In the genomic region with DNA sequence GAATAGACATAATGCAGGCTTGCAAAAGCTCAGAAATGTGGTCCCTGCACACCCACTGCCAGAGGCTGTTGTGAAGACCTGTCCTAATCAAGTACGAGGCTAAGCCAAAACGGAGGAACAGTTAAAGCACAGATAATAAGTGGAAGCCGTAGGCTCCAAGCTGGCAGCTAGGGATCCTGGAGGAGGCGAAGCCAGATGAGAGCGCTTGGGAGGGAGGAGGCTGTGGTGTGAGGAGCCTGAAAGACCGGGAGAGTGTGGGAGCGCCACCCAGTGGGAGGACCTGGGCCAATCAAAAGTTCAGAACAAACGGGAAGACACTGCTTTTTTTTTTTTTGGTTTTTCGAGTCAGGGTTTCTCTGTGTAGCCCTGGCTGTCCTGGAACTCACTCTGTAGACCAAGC, we compare ENCODE assay signal across 8 mouse cellular contexts. TPM values are rescaled to one million over a fixed set of nuclear protein-coding genes. Genes with fewer than 3 reads are reported as not detected.
DNase-seq lines count a peak whose midpoint lies in the region; ATAC-seq lines count a peak whose summit lies in the region.

No protein-coding gene starts in this region.

- H3K27ac ChIP-seq in embryonic facial prominence, embryonic 12.5 days: no peak overlapping the region
- no peak overlapping the region; the same call in 1 of the 2 replicates for H3K27ac ChIP-seq in heart, embryonic 10.5 days
- H3K27ac ChIP-seq in liver, embryonic 11.5 days (ENCODE audit: low read depth, low read length): no peak overlapping the region
- H3K27ac ChIP-seq in neural tube, embryonic 12.5 days: no peak overlapping the region

- H3K27me3 ChIP-seq in embryonic facial prominence, embryonic 12.5 days: no peaks in the 10 kb centered on the region
- peaks cover 10% of the 10 kb centered on the region for H3K27me3 ChIP-seq in heart, embryonic 10.5 days (ENCODE audit: insufficient read depth, poor library complexity, severe bottlenecking)
- H3K27me3 ChIP-seq in liver, embryonic 11.5 days (replicated peaks; ENCODE audit: control insufficient read depth, insufficient read depth, low read length): no peaks in the 10 kb centered on the region
- no peaks in the 10 kb centered on the region for H3K27me3 ChIP-seq in neural tube, embryonic 12.5 days (replicated peaks)

- WGBS in embryonic facial prominence, embryonic 12.5 days: 2% methylated on average over 9 of the region's 9 CpGs
- 2% methylated on average over 9 of the region's 9 CpGs for WGBS in heart, embryonic 10.5 days
- 3% methylated on average over 9 of the region's 9 CpGs for WGBS in liver, embryonic 11.5 days
- WGBS in neural tube, embryonic 12.5 days: 5% methylated on average over 9 of the region's 9 CpGs

- no peaks in the 10 kb centered on the region for H3K36me3 ChIP-seq in embryonic facial prominence, embryonic 12.5 days
- no peaks in the 10 kb centered on the region for H3K36me3 ChIP-seq in heart, embryonic 10.5 days
- H3K36me3 ChIP-seq in liver, embryonic 11.5 days (ENCODE audit: control insufficient read depth, insufficient read depth, low read length): no peaks in the 10 kb centered on the region
- no peaks in the 10 kb centered on the region for H3K36me3 ChIP-seq in neural tube, embryonic 12.5 days

- DNase-seq in CD4-positive, CD25-positive, alpha-beta regulatory T cell, adult 2 months (ENCODE audit: low read depth, low spot score): peak; percentile 75
- peak; percentile 60 for DNase-seq in adrenal gland, adult 8-10 months
- peak; percentile 91 for DNase-seq in heart, embryonic 10.5 days (ENCODE audit: low spot score)
- DNase-seq in kidney, postnatal 14 days: peak; percentile 84
- DNase-seq in liver, embryonic 11.5 days (ENCODE audit: low spot score): peak; percentile 72
- peak; percentile 54 for DNase-seq in thymus, postnatal 0 days (ENCODE audit: low spot score)

- no peaks in the 10 kb centered on the region for H3K9me3 ChIP-seq in embryonic facial prominence, embryonic 12.5 days
- no peaks in the 10 kb centered on the region for H3K9me3 ChIP-seq in heart, embryonic 10.5 days
- no peaks in the 10 kb centered on the region for H3K9me3 ChIP-seq in liver, embryonic 11.5 days (ENCODE audit: control insufficient read depth, low read length)
- H3K9me3 ChIP-seq in neural tube, embryonic 12.5 days: no peaks in the 10 kb centered on the region

- ATAC-seq in embryonic facial prominence, embryonic 12.5 days (ENCODE audit: insufficient number of reproducible peaks, insufficient read depth, low FRiP score, low TSS enrichment): no peak; the same call in 1 of the 2 replicates
- ATAC-seq in liver, embryonic 11.5 days (replicated peaks; ENCODE audit: low FRiP score): peak; percentile 68
- ATAC-seq in neural tube, embryonic 12.5 days (ENCODE audit: low FRiP score, low read depth): no peak

- 0 out of 2 replicates have a peak overlapping the region, but pooled peaks have one; percentile 2 for H3K9ac ChIP-seq in embryonic facial prominence, embryonic 12.5 days
- H3K9ac ChIP-seq in liver, embryonic 11.5 days (ENCODE audit: low read depth, low read length): no peak overlapping the region
- no peak overlapping the region for H3K9ac ChIP-seq in neural tube, embryonic 12.5 days

- H3K4me2 ChIP-seq in embryonic facial prominence, embryonic 12.5 days (replicated peaks): peak overlapping the region; percentile 18; the same call in 1 of the 2 replicates
- peak overlapping the region; percentile 39 for H3K4me2 ChIP-seq in liver, embryonic 11.5 days
- H3K4me2 ChIP-seq in neural tube, embryonic 12.5 days (replicated peaks): peak overlapping the region; percentile 27

- H3K4me3 ChIP-seq in embryonic facial prominence, embryonic 12.5 days: no peak overlapping the region
- H3K4me3 ChIP-seq in heart, embryonic 10.5 days: peak overlapping the region; percentile 3; the same call in 1 of the 2 replicates
- no peak overlapping the region for H3K4me3 ChIP-seq in liver, embryonic 11.5 days (ENCODE audit: low read depth, low read length)
- H3K4me3 ChIP-seq in neural tube, embryonic 12.5 days: no peak overlapping the region

- peaks cover 16% of the 10 kb centered on the region for H3K4me1 ChIP-seq in embryonic facial prominence, embryonic 12.5 days
- peaks cover 36% of the 10 kb centered on the region for H3K4me1 ChIP-seq in heart, embryonic 10.5 days
- peaks cover 13% of the 10 kb centered on the region for H3K4me1 ChIP-seq in liver, embryonic 11.5 days (replicated peaks; ENCODE audit: control insufficient read depth, insufficient read depth, low read length)
- H3K4me1 ChIP-seq in neural tube, embryonic 12.5 days: 0 out of 2 replicates have a peak, but pooled peaks cover 7% of the 10 kb centered on the region

RNA-seq across cellular contexts. Expression of a gene that starts 4.6 kb away (rescaled TPM):
- total RNA-seq in adrenal gland, adult 8-10 months (2022): 10 to 100 TPM; 40.8 to 52.6 (median 41.6) TPM
- 1.6 and 2.3 TPM in 2 replicates for polyA plus RNA-seq in embryonic facial prominence, embryonic 12.5 days (2016; fragmentation: Nextera tagmentation; extraction: Ambion mirVana)
- polyA plus RNA-seq in heart, embryonic 10.5 days (2016; fragmentation: Nextera tagmentation; extraction: Ambion mirVana): 1.9 and 5.2 TPM in 2 replicates
- polyA plus RNA-seq in liver, embryonic 11.5 days (2014; fragmentation: Nextera tagmentation; extraction: Ambion mirVana): 0.52 and 1.3 TPM in 2 replicates
- 0.33 and 0.37 TPM in 2 replicates for polyA plus RNA-seq in neural tube, embryonic 12.5 days (2016; fragmentation: Nextera tagmentation; extraction: Ambion mirVana)
- 2.7 and 3.7 TPM in 2 replicates for polyA plus RNA-seq in thymus, postnatal 0 days (2015; fragmentation: Nextera tagmentation; extraction: Ambion mirVana)

RNA-seq across cellular contexts. Expression of a gene that starts 21.9 kb away (rescaled TPM):
- total RNA-seq in adrenal gland, adult 8-10 months (2022): 100 to 1,000 TPM; 112 to 141 (median 134) TPM
- 142 and 152 TPM in 2 replicates for polyA plus RNA-seq in embryonic facial prominence, embryonic 12.5 days (2016; fragmentation: Nextera tagmentation; extraction: Ambion mirVana)
- polyA plus RNA-seq in heart, embryonic 10.5 days (2016; fragmentation: Nextera tagmentation; extraction: Ambion mirVana): 120 and 123 TPM in 2 replicates
- 95.4 and 104 TPM in 2 replicates for polyA plus RNA-seq in liver, embryonic 11.5 days (2014; fragmentation: Nextera tagmentation; extraction: Ambion mirVana)
- polyA plus RNA-seq in neural tube, embryonic 12.5 days (2016; fragmentation: Nextera tagmentation; extraction: Ambion mirVana): 145 and 148 TPM in 2 replicates
- polyA plus RNA-seq in thymus, postnatal 0 days (2015; fragmentation: Nextera tagmentation; extraction: Ambion mirVana): 144 and 151 TPM in 2 replicates

RNA-seq across cellular contexts. Expression of a gene that starts 22.0 kb away (rescaled TPM):
- 1 to 10 TPM; 1.7 to 7.6 (median 4.4) TPM for total RNA-seq in adrenal gland, adult 8-10 months (2022)
- polyA plus RNA-seq in embryonic facial prominence, embryonic 12.5 days (2016; fragmentation: Nextera tagmentation; extraction: Ambion mirVana): 5.9 and 7.0 TPM in 2 replicates
- polyA plus RNA-seq in heart, embryonic 10.5 days (2016; fragmentation: Nextera tagmentation; extraction: Ambion mirVana): 3.5 and 3.6 TPM in 2 replicates
- polyA plus RNA-seq in liver, embryonic 11.5 days (2014; fragmentation: Nextera tagmentation; extraction: Ambion mirVana): 1.4 and 1.7 TPM in 2 replicates
- polyA plus RNA-seq in neural tube, embryonic 12.5 days (2016; fragmentation: Nextera tagmentation; extraction: Ambion mirVana): 7.0 and 8.5 TPM in 2 replicates
- polyA plus RNA-seq in thymus, postnatal 0 days (2015; fragmentation: Nextera tagmentation; extraction: Ambion mirVana): 1.0 and 2.2 TPM in 2 replicates

RNA-seq across cellular contexts. Expression of a gene that starts 32.6 kb away (rescaled TPM):
- total RNA-seq in adrenal gland, adult 8-10 months (2022): 10 to 100 TPM in 2 of 4 experiments, 1 to 10 TPM in 2; 6.5 to 17.8 (median 10.3) TPM
- 19.2 and 24.1 TPM in 2 replicates for polyA plus RNA-seq in embryonic facial prominence, embryonic 12.5 days (2016; fragmentation: Nextera tagmentation; extraction: Ambion mirVana)
- 9.3 and 12.3 TPM in 2 replicates for polyA plus RNA-seq in heart, embryonic 10.5 days (2016; fragmentation: Nextera tagmentation; extraction: Ambion mirVana)
- 4.6 and 5.6 TPM in 2 replicates for polyA plus RNA-seq in liver, embryonic 11.5 days (2014; fragmentation: Nextera tagmentation; extraction: Ambion mirVana)
- polyA plus RNA-seq in neural tube, embryonic 12.5 days (2016; fragmentation: Nextera tagmentation; extraction: Ambion mirVana): 3.5 and 4.0 TPM in 2 replicates
- 3.7 and 3.8 TPM in 2 replicates for polyA plus RNA-seq in thymus, postnatal 0 days (2015; fragmentation: Nextera tagmentation; extraction: Ambion mirVana)

RNA-seq across cellular contexts. Expression of a gene that starts 34.0 kb away (rescaled TPM):
- total RNA-seq in adrenal gland, adult 8-10 months (2022): 10 to 100 TPM; 50.5 to 91.6 (median 76.1) TPM
- polyA plus RNA-seq in embryonic facial prominence, embryonic 12.5 days (2016; fragmentation: Nextera tagmentation; extraction: Ambion mirVana): 38.5 and 40.6 TPM in 2 replicates
- 27.0 and 31.2 TPM in 2 replicates for polyA plus RNA-seq in heart, embryonic 10.5 days (2016; fragmentation: Nextera tagmentation; extraction: Ambion mirVana)
- polyA plus RNA-seq in liver, embryonic 11.5 days (2014; fragmentation: Nextera tagmentation; extraction: Ambion mirVana): 22.8 and 25.0 TPM in 2 replicates
- 35.6 and 36.1 TPM in 2 replicates for polyA plus RNA-seq in neural tube, embryonic 12.5 days (2016; fragmentation: Nextera tagmentation; extraction: Ambion mirVana)
- polyA plus RNA-seq in thymus, postnatal 0 days (2015; fragmentation: Nextera tagmentation; extraction: Ambion mirVana): 18.3 and 18.6 TPM in 2 replicates
